Mouse (Mus musculus) gastrocnemius, postnatal 36 days (tissue): Measurements from ENCODE around the gene 9530053A07Rik. TPM values are rescaled to one million over a fixed set of nuclear protein-coding genes. Genes with fewer than 3 reads are reported as not detected.

ENCODE experiments used
- DNase-seq, 2 experiments: peaks; one replicate each; pipeline ENCODE4 v3.0.0; 2022
- intact Hi-C: fragments of 180-260 bp; cut with DNase I; formaldehyde crosslinking; loops from one replicate; pipeline ENCODE4 v1.15.1; 2025
- total RNA-seq, 2 experiments: library from RNA; stranded (reverse); gene quantifications; 2 replicates each; pipeline ENCODE4 v1.2.3; 2021

Gene 9530053A07Rik
- total RNA-seq, 2 experiments from 2014 or later, result not detected

DNA sequence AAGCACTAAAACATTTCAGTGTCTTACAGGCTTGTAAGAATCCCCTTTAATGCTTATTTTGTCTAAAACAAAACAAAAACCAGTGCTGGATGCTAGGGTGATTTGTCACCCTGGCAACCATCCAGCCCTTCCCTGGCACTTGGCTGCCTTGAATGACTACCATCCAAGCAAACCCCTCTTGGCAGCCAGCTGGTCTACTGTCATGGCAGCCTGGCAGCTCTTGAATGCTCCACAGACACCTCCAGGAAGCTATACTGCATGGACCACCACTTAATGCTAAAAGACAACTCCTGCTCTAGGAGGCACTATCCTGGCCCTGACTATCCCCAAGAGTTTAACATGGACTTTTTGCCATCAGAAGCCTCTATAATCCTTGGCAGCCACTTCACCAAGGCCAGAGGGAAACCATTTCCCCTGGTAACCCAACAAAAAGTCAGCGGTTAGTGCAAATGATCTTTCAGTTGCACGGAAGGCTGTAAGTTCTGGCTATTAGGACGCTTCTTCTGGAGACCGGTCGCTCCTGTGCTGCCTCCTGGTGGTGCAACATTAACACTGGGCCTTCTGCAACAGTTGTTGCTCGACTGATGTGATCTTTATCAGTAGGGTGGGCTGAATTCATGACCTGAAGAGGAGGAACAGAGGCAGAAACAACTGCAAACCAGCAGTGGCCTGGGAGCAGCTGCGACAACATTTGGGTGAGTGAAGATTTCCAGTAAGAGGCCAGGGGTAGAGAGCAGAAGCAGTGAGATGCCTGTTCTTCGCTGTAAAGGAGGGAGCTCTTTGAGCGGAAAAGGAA lies 39.3 kb downstream of the 9530053A07Rik start:
- intact Hi-C loops, result loop anchor here (2.0 kb wide), 1 partner anchor 38 kb away; no protein-coding TSS in a partner anchor
- peak; percentile 33 to 50 for DNase-seq

DNA sequence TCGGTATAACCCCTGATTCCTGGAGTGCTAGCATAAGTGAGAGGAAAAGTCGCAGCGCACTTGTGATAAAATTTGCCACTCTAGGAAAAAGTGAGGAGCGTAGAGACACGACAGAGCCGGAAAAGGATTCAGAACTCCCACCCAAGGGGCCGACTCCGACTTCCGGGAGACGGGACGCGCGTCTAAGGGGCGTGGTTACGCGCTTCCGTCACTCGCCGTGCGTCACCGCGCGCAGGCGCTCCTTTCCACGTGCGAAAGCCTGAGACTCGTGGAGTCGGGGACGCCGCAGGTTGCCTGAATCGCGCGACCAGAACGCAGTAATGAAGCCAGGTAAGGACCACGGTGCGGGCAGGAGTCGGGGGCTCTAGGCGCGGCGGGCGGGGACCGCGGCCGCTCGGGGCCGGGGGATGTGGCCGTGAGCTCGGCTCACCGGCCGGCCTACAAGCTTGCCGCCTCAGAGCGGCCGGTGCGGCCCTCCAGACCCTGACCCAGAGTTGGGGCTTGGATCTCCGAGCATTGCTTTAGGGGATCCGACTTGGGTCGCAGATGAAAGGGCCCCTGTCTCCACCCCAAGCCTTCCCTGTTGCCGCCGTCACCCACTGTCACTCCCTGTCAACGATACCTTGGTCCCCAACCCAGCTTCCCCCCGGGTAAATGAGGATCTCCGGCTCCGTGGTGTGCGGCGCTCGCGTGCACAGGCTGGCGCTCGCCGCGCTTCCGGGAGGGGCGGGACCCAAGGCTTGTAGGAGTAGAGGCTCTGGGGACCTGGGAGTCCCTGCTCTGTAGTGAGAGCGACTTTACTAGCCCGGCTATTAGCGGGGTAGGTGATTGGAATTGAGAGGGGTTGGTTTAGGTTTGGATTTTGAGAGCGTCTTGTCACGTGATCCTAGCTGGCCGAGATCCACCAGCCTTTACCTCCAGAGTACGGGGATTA lies 40.5 kb downstream of the 9530053A07Rik start, which contains the start of gene Fbl:
Gene Fbl, plus strand, starts transcription at position 222 of the 934 bp plus-strand sequence.
- intact Hi-C loops, result loop anchor here (2.0 kb wide), 1 partner anchor 37 kb away; no protein-coding TSS in a partner anchor
- peak; percentile 84 to 85 for DNase-seq

DNA sequence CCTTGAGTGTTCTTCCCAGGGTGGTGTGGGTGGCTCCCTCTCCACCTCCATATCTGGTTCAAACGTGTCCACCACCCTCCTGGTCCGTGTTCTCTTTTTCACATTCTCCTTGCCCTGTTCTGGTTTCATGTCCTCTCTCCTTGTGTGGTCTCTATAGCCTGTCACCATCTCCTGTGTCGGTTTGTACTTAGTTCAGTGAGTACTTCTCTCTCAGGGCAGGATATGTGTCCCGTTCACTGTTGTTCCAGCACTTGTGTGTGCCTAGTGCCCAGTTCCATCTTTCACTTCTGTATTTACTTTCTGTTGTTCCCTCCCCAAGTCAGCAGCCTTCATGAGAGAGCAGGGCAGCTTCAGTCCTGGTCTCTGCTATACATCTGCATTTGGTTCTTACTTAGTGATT lies 46.1 kb downstream of the 9530053A07Rik start:
- no peak for DNase-seq

DNA sequence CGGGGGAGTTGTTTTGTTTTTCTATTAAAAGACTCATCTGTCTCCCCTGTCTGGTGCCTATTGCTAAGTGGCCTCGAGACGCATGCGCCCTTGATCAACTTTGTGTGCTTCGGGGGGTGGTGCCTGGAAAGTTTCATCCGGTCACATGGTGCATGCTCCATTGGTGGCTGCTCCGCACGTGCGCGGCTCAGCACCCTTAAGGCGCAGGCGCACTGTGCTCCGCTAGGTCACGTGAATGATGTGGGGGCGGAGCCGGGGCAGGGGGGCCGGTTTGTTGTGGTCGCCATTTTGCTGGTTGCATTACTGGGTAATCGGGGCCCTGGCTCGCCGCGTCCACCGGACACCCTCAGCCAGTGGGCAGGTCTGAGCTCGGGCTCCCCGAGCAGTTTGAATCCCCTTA lies 50.0 kb downstream of the 9530053A07Rik start, which contains the start of gene Dyrk1b:
Gene Dyrk1b, plus strand, starts transcription at position 242 of the 400 bp plus-strand sequence.
- intact Hi-C loops, result no loop called here
- DNase-seq, result peak; percentile 98 to 99

More for the DNA sequence above, 46.1 kb downstream of the 9530053A07Rik start:
- intact Hi-C loops, result no loop called here

DNA sequence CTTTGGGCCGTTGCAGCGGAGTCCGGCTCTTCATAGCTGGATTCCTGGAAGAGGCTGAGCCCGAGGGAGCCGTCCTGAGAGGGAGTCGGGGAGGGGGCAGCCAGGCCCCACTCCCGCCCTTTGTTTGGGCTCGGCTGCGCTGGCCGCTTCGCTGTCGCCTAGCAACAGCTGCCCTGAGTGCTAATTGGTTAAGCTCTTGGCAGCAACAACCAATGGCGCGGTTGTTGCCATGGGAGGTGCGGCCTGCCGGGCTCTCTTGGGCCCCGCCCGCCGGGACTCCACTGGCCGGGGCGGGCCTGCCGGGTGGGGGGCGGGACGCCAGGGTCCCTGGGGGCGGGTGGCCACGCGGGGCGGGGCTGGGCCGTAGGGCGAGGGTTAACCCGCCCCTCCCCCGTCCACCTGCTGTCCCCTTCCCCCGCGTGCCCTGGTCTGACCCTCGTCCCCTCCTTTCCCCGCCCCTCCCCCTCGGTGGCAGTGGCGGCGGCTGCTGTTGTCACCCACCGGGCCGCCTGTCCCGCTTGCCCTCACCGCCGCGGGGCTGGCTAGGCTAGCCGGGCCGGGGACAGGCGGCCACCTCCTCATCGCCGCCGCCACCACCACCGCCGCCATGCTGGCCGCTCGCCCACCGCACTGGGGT lies 50.6 kb downstream of the 9530053A07Rik start:
- peak; percentile 90 to 93 for DNase-seq
- intact Hi-C loops, result loop anchor here (2.0 kb wide), 1 partner anchor 15 kb away; no protein-coding TSS in a partner anchor

DNA sequence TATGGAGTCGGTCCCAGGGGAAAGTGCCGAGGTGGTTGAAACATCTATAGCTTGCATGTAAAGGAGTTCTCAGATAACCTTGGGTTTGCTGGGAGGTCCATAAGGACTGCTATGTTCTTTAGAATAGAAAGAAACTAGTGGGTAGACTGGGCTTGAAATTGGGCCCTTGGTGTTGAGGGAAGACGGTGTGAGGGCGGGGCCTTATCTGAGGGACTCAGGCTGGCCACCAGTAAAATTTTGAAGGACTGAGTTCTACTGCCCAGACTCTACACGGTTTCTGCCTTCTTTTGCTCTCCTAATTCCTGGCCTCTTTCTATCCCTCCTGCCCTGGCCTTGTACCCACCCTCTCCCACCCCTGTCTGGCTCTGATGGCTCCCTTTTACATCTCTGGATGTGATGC lies 51.6 kb downstream of the 9530053A07Rik start:
- intact Hi-C loops, result loop anchor here (2.0 kb wide), 1 partner anchor 14 kb away; no protein-coding TSS in a partner anchor
- no peak for DNase-seq

DNA sequence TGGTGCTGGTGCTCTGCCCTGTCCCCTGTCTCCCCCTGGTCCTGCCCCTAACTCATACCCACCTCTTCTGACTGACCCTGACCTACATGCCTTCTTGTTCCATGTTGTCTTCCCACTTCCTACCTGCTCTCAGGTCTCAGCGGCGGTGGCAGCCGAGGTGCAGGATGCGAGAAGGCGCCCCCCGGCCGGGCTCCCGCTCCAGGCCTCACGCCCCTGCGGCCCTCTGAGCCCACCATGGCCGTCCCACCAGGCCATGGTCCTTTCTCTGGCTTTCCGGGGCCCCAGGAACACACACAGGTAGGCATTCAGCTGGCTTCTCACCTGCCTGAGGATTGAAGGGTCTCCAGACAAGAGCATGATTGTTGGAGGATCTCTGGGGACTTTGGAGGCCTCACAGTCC lies 52.1 kb downstream of the 9530053A07Rik start:
- intact Hi-C loops, result loop anchor here (2.0 kb wide), 1 partner anchor 13 kb away; no protein-coding TSS in a partner anchor
- DNase-seq, result no peak

DNA sequence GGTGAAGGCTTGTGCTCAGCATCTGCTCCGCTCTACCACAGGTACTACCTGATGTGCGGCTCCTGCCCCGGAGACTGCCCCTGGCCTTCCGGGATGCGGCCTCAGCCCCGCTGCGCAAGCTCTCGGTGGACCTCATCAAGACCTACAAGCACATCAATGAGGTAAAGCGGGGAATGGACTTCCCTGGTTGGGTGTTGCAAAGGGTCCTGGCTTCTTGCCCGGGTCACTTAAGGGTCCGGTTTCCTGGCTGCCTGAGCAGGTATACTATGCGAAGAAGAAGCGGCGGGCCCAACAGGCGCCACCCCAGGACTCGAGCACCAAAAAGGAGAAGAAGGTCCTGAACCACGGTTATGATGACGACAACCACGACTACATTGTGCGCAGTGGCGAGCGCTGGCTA lies 53.1 kb downstream of the 9530053A07Rik start:
- peak in 1 of 2 experiments; percentile 40 for DNase-seq
- intact Hi-C loops, result no loop called here

DNA sequence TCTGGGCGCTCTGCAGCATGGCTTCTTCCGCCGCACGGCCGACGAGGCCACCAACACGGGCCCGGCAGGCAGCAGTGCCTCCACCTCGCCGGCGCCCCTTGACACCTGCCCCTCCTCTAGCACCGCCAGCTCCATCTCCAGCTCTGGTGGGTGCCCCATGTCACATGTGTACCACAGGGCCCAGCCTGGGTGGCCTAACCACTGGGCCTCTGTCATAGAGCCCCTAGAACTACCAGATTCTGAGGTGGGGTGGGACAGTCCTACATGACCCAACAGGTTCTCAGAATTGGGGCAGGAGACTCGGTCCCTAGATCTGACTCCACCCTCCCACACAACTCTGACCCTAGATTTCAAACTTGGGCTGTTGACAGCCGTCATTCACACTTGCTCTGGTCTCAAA lies 56.6 kb downstream of the 9530053A07Rik start:
- intact Hi-C loops, result no loop called here
- no peak for DNase-seq

DNA sequence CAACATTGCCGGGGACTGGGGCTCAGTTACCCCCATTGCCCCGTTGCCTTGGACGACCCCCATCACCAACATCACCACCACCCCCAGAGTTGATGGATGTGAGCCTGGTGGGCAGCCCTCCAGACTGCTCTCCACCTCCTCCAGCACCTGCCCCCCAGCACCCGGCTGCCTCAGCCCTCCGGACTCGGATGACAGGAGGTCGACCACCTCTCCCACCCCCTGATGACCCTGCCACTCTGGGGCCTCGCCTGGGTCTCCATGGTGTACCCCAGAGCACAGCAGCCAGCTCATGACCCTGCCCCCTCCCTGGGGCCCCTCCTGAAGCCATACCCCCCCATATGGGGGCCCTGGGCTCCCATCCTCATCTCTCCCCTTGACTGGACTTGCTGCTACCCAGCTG lies 57.4 kb downstream of the 9530053A07Rik start:
- intact Hi-C loops, result no loop called here
- DNase-seq, result no peak

DNA sequence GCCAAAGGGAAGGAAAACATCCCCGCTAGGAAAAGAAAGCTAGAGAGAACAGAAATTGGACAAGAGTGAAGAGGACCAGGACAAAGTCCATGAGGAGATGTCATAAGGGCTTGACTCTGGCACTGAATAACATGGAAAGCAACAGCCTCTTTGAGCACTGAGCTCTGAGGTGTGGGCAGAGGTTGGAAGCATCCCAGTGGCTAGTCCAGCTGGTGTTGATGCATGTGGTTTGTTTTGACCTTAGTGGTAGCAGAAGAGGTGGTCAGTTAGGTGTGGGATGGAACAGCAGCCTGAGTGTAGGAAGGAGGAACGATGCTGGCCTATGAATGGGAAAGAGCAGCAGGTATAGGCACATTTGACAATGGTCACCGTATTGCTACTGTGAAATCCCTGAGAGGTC lies 62.2 kb downstream of the 9530053A07Rik start:
- intact Hi-C loops, result no loop called here
- no peak for DNase-seq

DNA sequence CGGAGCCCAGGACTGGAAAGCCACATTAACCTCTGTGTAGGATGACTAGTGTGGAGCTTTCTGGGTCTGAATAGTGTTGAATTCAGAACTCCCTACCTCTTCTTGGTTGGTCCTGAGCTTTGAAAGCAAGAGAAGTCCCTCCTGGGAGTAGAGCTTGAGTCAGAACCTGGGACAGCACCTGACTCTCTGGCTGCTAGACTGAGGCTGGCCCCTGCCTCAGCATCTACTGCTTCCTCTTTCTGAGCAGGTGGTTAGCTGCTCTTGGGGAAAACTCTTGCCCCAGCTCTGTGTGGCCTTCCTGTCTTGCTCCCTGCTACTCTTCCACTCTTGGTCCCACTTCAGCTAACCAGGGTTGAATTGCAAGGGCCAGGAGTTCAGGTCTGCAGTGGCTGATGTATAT lies 62.6 kb downstream of the 9530053A07Rik start:
- intact Hi-C loops, result no loop called here
- no peak for DNase-seq

DNA sequence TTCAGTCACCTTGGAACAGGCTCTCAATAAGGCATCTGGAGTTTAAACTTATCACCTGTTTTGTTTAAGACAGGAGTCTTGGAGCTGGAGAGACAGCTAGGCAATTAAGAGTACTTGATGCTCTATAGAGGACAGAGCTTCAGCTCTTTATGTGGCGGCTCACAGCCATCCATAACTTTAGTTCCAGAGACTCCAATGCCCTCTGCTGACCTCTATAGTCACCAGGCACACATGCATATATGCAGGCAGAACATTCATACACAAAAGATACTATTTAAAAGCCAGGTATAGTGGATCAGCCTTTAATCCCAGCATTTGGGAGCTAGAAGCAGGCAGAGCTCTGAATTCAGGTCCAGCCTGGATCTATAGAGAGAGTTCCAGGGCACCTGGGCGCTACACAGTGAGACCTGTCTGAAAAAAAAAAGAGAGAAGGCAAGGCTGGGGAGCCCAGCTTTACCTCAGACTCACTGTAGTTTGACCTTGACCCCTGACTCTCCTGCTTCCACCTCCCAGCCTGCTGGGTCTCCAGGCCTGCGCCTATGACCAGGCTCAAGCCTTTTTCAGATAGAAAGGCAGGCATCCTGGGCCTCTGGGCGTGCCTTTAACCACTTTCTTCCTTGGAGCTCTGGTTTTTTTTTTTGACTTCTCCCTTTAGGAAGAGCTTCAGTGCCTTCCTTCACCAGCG lies 66.3 kb downstream of the 9530053A07Rik start:
- DNase-seq, result no peak
- intact Hi-C loops, result loop anchor here (2.0 kb wide), 1 partner anchor 15 kb away; no protein-coding TSS in a partner anchor

DNA sequence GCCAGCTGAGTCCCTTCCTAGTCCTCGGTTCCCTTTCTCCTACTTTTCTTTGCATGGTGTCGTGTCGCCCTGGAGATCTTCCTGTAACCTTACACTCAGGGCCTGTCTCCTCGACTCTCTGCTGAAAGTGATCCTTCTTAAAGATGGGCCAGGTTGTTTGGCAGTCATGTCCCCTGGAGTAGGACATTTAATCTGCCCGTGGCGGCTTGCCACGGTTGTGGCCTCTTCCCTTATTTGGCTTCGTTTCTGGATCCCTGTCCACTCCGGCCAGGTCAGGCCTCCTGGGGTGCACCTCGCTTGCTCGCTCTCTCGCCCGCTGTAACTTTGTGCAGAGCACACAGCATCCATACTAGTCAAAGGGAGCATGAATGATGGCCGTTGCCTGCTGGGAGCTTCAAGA lies 67.3 kb downstream of the 9530053A07Rik start:
- intact Hi-C loops, result no loop called here
- DNase-seq, result peak; percentile 69 to 78

DNA sequence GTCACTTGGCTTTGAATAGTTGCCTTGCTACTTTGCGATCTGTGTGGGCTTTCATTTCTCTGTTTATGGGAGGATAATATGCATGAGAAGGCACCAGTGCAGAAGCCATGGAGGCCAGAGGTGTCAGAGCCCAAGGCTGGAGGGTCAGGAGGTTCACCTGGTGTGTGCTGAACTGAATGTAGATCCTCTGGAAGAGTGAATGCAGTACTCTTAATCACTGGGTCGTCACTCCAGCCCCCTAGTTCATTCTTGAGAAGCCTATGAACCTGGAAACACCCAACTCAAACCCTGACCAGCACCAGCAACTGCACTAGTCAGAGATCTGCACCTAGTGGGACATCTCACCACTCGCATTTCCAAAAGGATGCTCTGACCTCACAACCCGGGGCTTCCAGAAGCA lies 69.8 kb downstream of the 9530053A07Rik start:
- DNase-seq, result no peak
- intact Hi-C loops, result no loop called here

DNA sequence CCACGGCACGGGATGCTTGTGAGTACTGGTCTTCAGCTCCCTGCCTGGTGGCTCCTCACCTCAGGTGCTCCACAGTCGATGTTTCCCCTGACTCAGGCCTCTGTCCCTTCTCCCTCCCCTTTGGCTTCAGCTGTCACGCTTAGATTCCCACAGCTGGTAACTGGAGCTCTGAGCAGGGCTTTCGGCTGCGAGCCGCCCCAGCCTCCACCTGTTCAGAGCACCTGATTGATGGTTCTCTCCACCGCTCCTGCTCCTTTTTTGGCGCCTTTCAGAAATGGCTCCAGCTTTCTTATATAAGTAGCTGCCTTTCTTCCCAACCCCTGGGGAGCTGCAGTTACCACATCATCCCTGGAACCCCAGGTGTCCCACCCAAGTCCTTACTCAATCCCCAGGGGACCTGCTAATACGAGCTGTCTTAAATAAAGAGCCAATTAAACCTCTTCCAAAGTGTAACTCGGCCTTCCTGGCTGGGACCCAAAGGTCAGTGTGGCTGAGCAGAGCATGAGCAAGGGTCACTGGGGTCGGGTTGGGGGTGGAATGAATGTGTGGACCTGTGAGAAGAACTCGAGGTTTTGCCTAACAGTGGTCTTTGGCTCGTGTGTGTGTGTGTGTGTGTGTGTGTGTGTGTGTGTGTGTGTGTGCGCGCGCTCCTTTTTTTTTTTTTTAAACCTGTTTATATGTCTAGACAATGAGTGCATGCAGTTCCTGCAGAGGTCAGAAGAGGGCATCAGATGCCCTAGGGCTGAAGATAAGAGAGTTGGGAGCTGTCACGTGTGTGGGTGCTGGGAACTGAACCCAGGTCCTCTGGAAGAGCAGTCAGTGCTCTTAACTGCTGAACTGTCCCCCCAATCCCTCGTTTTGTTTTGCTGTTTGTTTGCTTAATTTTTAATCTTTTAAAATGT lies 74.2 kb downstream of the 9530053A07Rik start:
- DNase-seq, result peak; percentile 54 to 75
- intact Hi-C loops, result no loop called here

DNA sequence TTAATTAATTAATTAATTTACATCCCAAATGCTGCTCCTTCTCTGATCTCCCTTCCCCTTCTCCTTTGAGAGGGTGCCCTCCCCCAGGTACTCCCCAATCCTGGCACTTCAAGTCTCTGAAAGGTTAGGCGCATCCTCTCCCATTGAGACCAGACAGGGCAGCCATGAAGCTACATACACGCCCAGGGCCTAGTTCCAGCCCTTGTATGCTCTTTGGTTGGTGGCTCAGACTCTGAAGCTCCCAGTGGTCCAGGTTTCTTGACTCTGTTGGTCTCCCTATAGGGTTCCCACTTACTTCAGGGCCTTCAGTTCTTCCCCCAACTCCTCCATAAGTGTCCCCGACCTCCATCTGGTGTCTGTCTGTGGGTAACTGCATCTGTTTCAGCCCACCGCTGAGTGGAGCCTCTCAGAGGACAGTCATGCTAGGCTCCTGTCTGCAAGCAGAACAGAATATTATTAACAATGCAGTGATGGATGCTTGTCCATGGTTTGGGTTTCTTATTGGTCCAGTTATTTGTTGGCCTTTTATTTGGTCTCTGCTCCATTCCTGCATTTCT lies 76.9 kb downstream of the 9530053A07Rik start:
- no peak for DNase-seq
- intact Hi-C loops, result loop anchor here (2.0 to 5.0 kb wide), 2 partner anchors 37 to 154 kb away; partner anchors contain the start of genes Fbl and Psmc4

DNA sequence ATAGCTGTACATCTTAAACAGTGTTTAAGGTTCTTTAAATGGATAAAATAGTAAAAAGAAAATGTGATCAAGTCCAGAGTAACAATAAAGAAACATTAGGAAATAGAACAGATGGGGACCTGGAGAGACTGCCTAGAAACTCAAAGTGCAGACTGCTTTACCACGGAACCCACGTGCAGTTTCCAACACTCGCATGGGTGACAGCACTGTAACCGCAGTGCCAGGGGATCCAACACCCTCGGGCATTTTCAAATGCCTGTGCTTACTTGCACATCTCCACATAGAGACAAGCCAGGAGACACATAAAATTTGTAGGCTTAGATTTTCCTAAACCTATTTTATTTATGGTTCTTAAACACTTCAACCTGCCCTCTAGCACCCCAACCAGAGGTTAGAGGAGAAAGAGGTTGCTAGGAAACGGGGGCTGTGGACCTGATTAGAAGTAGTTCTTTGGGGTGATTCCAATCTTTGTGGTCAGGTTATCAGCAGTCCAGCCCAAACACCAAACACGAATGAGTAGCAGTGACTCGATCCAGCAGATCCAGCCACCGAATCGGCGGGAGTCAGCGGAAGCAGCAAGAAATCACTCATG lies 79.2 kb downstream of the 9530053A07Rik start:
- no peak for DNase-seq
- intact Hi-C loops, result loop anchor here (5.0 kb wide), 1 partner anchor 156 kb away; the partner anchor contains the start of gene Psmc4
